Mouse (Mus musculus) brain, embryonic 14.5 days (tissue): Measurements from ENCODE around the gene Hand1. TPM values are rescaled to one million over a fixed set of nuclear protein-coding genes. Genes with fewer than 3 reads are reported as not detected.
A peak's percentile ranks its signal among the peaks of the same experiment; 100 is the strongest.
"Not testable (repeated sequence)": the region's sequence is repeated elsewhere in the genome, so short reads cannot be mapped to it uniquely, and the experiment has no call there.

Source experiments
- DNase-seq: peaks from one replicate; pipeline ENCODE4 v3.0.0-alpha.2; 2011; ENCODE audit warnings: low read depth
- CTCF ChIP-seq: fragments of 200-500 bp; IDR thresholded peaks from 2 replicates; pipeline ENCODE4 v1.5.1; 2012; ENCODE audit warnings: inconsistent platforms, mild to moderate bottlenecking, moderate library complexity, borderline replicate concordance; ENCODE audit not compliant: insufficient read depth, insufficient read length; ENCODE audit errors: extremely low read depth
- POLR2A ChIP-seq: fragments of 200-500 bp; IDR thresholded peaks from 2 replicates; pipeline ENCODE4 v1.6.1; 2012; ENCODE audit warnings: mild to moderate bottlenecking, inconsistent platforms, borderline replicate concordance; ENCODE audit not compliant: poor library complexity, insufficient read depth, insufficient read length, severe bottlenecking; ENCODE audit errors: extremely low read depth
- polyA plus RNA-seq: library from polyadenylated mRNA; depleted of rRNA; stranded (reverse); fragments of >200 nt; gene quantifications from 2 replicates; pipeline ENCODE4 v1.2.3, GENCODE M21; 2012

The Hand1 gene
- polyA plus RNA-seq, 1 experiment, result not detected

DNA sequence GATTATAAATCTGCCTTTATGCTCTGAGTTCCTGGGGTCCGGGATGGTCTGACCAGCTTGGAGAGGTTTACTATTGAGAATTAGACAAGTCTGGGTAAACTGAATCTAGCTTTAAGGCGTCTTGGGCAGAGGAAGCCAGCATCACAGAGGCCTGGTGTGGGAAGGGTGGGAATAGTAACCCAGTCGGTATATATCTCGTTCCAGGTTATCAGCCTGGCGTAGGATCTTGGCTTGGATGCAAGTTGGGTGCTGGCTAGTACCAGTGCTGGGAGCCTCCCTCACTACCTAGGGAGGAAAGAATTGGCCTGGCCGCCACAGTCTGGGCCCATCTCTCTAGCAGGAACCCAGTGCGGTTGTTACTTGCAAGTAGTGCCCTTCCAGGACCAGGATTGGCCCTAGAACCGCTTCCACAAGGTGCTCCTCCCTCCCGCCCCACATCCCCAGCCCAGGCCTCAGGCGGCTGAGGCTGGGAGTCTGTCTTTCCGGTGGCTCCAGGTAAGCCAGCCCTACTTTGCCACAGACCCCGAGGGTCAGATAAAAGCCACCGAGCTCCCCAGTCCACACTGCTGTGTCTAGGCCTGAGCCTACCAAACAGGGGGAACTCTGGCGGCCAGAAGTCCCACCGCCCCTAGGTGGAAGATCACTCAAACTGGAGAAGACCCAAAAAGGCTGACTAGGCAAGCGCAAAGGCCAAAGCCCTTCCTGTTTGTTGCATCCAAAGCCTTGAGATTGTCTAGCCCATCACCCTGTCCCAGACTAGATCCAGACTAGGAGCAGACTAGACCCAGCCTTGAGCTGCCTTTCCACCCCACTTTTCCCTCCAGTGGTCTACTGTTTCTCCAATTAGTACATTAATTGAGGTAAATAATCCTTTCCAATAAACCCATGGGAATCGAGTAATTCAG is 2.5 kb downstream of the Hand1 start:
- TF ChIP-seq POLR2A (no peak), CTCF (no peak)
- no peak for DNase-seq

DNA sequence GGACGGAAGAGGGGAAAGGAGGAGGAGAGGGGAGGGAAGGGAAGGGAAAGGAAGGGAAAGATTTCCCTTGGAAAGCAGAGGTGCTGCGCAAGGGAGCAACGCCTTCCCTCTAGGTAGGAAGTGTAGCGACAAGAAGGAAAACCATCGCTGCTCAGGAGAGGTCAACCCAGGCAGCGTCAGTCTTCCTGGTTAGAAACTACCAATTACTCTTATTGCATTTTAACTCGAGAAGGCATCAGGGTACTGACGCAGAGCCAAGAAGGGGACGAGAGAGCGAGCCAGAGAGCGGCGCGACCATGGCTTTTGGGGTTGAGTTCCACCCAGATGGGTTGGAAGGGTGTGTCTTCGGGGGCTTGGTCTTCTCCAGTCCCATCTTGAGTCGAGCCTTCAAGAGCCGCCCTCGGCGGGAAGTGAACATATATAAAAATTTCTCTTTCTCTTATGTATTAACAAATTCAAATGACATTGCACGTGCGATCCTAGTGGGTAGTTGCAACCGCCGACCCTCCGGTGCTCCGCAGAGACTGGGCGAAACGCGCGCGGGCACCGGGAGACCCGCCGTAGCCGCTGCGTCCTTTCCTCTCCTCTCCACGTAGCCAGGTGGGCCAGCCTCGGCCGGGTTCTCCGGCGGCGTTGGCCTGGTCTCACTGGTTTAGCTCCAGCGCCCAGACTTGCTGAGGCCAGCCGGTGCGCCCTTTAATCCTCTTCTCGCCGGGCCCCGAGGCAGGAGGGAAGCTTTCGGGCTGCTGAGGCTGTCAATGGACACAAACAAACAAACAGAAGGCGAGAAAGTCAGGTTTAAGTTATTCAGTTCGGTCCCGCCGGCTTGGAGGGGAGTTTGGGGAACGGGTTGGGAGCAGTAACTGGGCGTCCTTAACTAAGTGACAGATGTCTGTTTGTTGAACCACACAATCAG is 3.4 kb downstream of the Hand1 start:
- TF ChIP-seq POLR2A, result no peak
- no peak for TF ChIP-seq CTCF

DNA sequence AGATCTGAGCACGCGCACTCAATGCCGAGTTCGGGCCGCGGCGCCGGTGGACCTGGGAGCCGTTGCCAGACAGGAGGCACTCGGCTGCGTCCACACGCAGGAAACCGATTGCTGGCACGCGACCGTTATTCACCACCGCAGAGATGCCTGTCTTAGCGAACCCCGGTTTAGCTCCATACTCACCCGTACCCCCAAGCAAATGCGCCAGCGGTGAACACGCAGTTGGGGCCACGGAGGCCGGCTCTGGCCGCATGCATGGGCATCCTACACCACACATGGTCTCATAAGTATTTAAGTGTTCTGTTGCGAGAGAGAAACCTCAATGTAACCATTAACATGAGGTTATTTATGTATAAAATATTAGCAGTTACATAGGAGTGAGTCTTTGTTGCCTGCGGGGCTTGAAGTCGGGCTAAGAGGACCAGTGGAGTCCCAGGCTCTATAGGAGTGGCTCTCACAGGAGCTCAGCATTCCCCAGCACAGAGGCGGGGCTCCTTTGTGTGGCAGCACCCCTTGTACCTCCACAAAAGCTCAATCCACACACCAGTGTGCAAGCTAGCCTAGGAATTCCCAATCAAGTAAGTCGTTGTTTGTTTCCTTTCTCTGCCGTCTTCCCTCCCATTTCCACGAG is 4.6 kb downstream of the Hand1 start:
- DNase-seq, result peak; percentile 47
- TF ChIP-seq CTCF (no peak), POLR2A (no peak)

More for the DNA sequence above, 3.4 kb downstream of the Hand1 start:
- DNase-seq, result no peak

DNA sequence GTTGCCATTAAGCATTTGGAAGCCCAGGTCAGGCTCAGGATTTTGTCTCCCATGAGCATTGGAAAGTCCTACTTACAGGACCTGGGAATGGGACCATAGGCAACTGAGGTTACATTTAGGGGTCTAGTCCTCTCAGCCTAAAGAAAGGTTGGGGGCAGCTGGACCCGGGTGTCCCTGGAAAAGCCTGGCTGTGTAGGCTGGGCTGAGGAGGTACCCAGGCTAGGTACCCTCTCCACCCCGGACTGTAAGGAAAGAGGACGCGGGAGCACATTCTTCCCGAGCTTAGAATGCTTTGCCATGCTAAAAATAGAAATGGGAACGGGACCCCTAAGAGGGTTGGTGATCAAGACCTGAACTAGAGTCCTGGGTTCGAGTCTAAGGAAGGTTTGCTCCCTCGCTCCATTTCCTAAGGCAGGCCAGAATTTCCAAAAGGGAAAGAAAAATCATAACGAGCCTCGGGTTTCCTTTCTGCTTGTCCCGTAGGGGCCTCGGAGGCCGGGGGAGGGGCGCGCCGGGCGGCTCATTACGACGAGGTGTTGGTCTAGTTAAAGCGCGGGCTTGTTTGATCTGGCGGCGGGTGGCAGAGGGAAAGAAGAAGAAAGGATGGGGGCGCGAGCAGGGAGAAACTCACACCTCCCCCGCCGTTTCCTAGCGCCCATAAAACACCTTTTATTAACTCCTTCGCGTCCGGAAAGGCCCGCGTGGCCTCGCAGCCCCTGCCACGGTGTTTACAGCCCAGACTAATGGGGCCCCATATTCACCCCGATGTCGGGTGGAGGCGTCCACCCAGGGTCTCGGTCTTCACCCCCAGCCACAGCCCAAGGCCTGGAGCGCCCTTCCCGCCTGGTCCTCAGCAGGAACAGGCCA is 5.3 kb downstream of the Hand1 start:
- TF ChIP-seq CTCF, result no peak
- TF ChIP-seq POLR2A, result no peak
- no peak for DNase-seq

DNA sequence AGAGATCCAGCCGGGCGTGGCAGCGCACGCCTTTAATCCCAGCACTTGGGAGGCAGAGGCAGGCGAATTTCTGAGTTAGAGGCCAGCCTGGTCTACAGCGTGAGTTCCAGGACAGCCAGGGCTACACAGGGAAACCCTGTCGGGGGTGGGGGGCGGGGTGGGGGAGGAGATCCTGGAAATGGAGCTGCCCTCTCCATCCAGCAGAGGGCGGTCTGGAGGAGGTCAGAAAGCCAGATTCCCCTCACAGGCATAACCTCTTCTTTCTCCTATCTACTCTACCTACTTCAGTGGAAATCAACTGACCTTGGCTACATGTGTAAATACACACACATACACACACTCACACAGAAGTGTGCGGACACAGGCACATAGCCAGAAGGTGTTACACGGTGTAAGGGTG is 7.4 kb downstream of the Hand1 start:
- not testable (repeated sequence) for DNase-seq

DNA sequence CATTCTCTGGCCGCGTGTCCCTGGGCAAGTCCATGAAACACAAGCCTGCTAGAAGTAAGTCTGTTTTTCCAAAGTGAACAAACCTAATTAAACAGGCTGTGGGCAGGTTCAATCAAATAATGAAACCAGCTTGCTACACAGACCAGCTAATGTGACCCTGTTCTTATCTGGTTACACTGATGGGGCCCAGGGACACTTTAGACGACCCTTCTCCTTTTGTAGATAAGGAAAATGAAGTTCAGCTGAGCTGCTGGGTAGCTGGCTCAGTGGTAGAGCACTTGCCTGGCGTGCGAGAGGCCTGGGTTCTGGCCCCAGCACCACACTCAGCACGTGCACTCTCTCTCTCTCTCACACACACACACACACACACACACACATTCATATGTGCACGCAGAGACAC is 8.9 kb downstream of the Hand1 start:
- no peak for DNase-seq
- TF ChIP-seq POLR2A (no peak), CTCF (no peak)

DNA sequence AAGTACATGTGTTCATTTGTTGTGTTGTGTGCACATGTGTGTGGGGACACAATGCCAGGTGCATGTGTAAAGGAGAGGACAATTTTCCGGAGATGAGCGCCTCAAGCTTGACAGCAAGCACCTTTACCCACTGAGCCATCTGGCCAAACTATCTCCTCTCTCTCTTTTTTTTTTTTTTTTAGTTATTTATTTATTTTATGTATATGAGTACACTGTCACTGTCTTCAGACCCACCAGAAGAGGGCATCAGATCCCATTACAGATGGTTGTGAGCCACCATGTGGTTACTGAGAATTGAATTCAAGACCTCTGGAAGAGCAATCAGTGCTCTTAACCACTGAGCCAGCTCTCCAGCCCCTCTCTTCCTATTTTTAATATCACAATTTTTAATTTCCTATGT is 9.5 kb downstream of the Hand1 start:
- DNase-seq, result not testable (repeated sequence)

DNA sequence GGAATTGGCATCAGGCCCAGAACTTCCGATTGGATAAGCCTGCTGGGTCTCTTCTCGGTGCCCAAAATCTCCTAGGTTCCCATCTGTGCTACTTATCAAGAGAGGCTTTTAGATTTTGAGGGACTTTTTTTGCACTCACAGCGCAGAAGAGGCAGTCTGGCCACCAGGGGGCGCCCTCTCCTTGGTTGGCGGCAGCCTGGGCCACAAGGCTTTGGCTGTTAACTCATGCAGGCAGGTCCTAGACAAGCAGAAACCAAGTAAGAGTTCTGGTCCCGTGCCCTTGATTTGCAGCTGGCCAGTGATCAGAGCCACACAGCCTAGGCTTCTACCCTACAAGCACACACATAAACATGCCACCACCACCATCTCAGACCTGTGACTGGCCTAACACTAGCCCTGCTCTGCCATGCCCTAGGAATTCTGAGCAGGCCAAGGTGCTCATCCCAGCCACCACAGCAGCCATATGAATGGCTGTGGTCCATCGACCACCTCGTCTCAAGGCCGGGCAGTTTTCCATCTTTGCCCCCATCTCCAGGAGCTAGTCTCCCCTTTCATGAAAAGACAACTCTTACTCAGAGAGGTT is 12.5 kb downstream of the Hand1 start:
- DNase-seq, result peak; percentile 82
- TF ChIP-seq POLR2A (no peak), CTCF (peak; percentile 91)

DNA sequence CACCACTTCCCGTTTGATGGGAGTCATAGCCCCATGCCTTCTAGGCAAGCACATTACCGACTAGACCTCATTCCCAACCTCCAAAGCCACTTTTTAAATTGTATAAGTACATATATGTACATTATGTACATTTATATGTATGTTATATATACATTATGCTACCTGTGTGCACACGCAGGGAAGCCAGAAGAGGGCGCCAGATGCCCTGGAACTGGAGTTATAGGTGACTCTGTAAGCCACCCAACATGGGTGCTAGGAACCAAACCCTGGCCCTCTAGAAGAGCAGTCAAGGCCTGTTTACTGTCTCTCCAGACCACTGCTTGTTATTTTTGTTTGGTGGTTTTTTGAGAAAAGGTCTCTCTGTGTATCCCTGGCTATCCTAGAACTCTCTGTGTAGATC is 14.4 kb downstream of the Hand1 start:
- no peak for TF ChIP-seq POLR2A
- no peak for TF ChIP-seq CTCF
- no peak for DNase-seq

DNA sequence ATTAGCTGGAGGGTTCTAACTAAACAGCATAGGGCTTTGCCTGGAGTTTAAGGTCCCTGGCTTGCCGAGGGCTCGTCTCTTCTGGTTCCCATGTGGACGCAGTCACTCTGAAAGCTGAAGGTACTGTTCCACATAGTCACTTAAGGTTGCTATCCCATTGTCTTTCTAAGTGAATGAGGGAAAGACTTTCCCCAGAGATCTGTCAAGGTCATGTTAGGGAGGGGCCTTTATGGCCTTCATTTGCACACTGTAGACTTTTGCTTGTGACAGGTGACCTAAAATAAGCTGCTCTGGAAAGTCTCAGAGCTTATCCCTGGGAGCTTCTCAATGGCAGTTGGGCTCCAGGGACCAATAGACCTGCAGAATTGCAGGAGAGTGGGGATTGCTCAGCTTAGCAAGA is 19.0 kb downstream of the Hand1 start:
- TF ChIP-seq CTCF (no peak), POLR2A (no peak)
- no peak for DNase-seq

DNA sequence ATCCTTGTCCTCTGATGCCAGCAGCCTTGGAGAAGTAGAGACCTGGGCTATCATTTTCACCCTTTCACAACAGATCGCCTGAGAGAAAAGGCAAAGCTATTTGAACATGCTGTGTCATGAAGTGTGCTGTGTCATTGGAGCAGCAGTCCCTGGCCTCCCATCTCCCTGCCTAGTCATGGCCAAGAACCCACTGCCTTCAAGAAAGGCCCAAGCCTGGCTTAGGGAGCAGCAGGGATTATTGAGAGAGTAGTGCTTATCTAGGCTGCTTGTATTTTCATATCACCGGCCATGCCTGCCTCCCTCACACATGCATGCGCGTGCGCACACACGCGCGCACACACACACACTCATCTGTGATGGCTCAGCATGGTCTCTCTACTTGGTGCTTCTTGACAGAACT is 20.4 kb downstream of the Hand1 start:
- TF ChIP-seq CTCF (no peak), POLR2A (no peak)
- DNase-seq, result no peak

DNA sequence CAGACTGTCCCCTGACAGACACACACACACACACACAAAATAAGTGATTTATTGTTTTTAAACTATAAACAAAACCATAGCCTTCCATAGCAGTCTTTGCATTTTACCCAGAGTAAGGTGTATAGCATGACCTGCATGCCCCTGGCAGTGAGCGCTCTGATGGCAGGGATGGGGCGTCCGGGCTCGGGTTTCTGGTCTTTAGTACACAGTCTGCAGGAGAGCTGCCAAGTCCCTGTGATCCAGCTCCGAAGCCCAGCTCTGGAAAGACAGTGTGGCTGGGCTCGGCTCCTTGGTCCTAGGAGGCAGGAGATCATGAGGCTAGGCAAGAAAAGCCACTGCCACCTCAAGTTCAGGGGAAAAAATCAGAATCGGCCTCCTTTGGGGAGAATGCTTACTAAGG is 21.6 kb downstream of the Hand1 start:
- no peak for DNase-seq
- TF ChIP-seq POLR2A, result no peak
- TF ChIP-seq CTCF, result no peak
